Mouse (Mus musculus) intestine, embryonic 16.5 days (tissue): Measurements from ENCODE around the gene Txndc17. TPM values are rescaled to one million over a fixed set of nuclear protein-coding genes. Genes with fewer than 3 reads are reported as not detected.
A peak's percentile ranks its signal among the peaks of the same experiment; 100 is the strongest.

Experiments used
- ATAC-seq: fragments of 200-750 bp; cut with Nextera tagmentation; 2 replicates; pipeline ENCODE4 v1.8.0; 2017; ENCODE audit warnings: moderate TSS enrichment, moderate library complexity
- H3K27ac ChIP-seq: fragments of 300-500 bp; sonication (generic); 2 replicates; pipeline ENCODE4 v1.5.1; 2014; ENCODE audit warnings: mild to moderate bottlenecking, low read length
- H3K27me3 ChIP-seq: fragments of 300-500 bp; sonication (generic); replicated peaks from 2 replicates; pipeline ENCODE4 v1.6.1; 2014; ENCODE audit warnings: low read length, control low read depth, mixed read lengths; ENCODE audit not compliant: control insufficient read depth, insufficient read depth
- H3K36me3 ChIP-seq: fragments of 300-500 bp; sonication (generic); 2 replicates; pipeline ENCODE4 v1.6.1; 2014; ENCODE audit warnings: low read length, control low read depth; ENCODE audit not compliant: control insufficient read depth, insufficient read depth
- H3K4me1 ChIP-seq: fragments of 300-500 bp; sonication (generic); 2 replicates; pipeline ENCODE4 v1.6.1; 2014; ENCODE audit warnings: low read length, control low read depth, mixed read lengths; ENCODE audit not compliant: control insufficient read depth, insufficient read depth
- H3K4me2 ChIP-seq: fragments of 300-500 bp; sonication (generic); 2 replicates; pipeline ENCODE4 v1.6.1; 2014; ENCODE audit warnings: low read depth, low read length, control low read depth
- H3K4me3 ChIP-seq: fragments of 300-500 bp; sonication (generic); 2 replicates; pipeline ENCODE4 v1.5.1; 2014; ENCODE audit warnings: mild to moderate bottlenecking, low read length
- H3K9ac ChIP-seq: fragments of 300-500 bp; sonication (generic); 2 replicates; pipeline ENCODE4 v1.6.1; 2014; ENCODE audit warnings: low read depth, low read length
- H3K9me3 ChIP-seq: fragments of 300-500 bp; sonication (generic); 2 replicates; pipeline ENCODE4 v1.6.1; 2016; ENCODE audit warnings: low read length, control low read depth; ENCODE audit not compliant: control insufficient read depth
- WGBS: fragments of 180-500 bp; shearing (Covaris S2); extraction: QIAGEN DNeasy Blood & Tissue Kit; methylation state at CpG from one replicate; pipeline ENCODE4 v1.1.7; 2014; 5-methylcytosine and 5-hydroxymethylcytosine counted together
- polyA plus RNA-seq: library from polyadenylated mRNA; unstranded; fragments of >200 nt; fragmentation: Nextera tagmentation; extraction: Ambion mirVana; gene quantifications from 2 replicates; pipeline ENCODE4 v1.2.1, GENCODE M21; 2015

The Txndc17 gene
- polyA plus RNA-seq, 1 experiment from 2014 or later, result 423 TPM

DNA sequence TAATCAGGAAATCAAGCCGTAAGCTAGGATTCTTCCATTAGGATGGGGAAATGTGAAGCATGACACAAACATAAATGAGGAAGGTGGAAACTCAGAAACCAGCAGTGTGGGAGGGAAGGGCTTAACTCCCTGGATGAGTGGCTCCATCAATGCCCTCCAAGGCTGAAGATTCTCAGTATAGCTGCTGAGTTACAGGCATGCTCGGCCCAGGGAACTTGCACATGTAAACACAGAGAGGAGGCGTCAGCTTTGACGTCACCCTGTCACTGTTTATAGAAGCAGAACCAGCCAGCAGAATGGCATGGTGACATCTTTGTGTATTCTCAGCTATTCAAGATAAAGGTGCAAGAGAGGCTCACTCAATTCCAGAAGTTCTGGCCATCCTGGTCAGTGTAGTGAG lies 23.1 kb upstream of the Txndc17 start:
- Histone ChIP-seq H3K4me3 (no peak overlapping the region), H3K27me3 (no peaks in the 10 kb centered on the region)

GRCm38 (mm10) chr11:72190857-72191256 lies 16.5 kb upstream of the Txndc17 start:
- H3K36me3 ChIP-seq, result 0 out of 2 replicates have a peak, but pooled peaks cover 8% of the 10 kb centered on the region
- H3K4me2 ChIP-seq, result no peak overlapping the region
- 84% methylated on average over 1 of the region's 1 CpGs for WGBS
- H3K9me3 ChIP-seq, result no peaks in the 10 kb centered on the region
- no peak for ATAC-seq
- H3K9ac ChIP-seq, result no peak overlapping the region
- H3K4me3 ChIP-seq, result no peak overlapping the region
- H3K27me3 ChIP-seq, result no peaks in the 10 kb centered on the region
- no peaks in the 10 kb centered on the region for H3K4me1 ChIP-seq
- no peak overlapping the region for H3K27ac ChIP-seq

More for the DNA sequence above, 23.1 kb upstream of the Txndc17 start:
- Histone ChIP-seq H3K27ac (no peak overlapping the region), H3K4me2 (no peak overlapping the region), H3K4me1 (no peaks in the 10 kb centered on the region), H3K9ac (no peak overlapping the region), H3K36me3 (0 out of 2 replicates have a peak, but pooled peaks cover 4% of the 10 kb centered on the region), H3K9me3 (no peaks in the 10 kb centered on the region)
- 68% methylated on average over 4 of the region's 4 CpGs for WGBS
- no peak for ATAC-seq

GRCm38 (mm10) chr11:72194259-72194658 lies 13.1 kb upstream of the Txndc17 start:
- Histone ChIP-seq H3K27me3 (no peaks in the 10 kb centered on the region), H3K9ac (no peak overlapping the region)

DNA sequence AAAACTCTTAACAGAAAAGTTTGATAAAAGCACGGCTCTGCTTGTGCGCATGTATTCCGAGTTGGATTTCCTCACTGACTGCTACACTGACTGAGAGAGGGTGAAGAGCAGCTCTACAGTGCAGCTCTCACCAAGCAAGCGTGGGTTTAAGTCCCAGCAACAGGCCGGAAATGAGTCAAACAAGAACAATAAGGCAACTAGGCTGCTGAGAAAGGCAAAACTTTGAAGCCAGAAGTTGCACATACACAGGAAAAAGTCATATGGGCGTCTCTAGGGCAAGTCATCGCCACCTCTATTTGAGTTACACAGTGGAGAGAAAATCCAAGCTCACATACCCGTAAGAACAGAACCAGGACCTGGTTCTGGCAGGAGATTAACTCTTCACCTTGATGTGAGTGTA lies 10.8 kb upstream of the Txndc17 start:
- no peak for ATAC-seq
- H3K27ac ChIP-seq, result 0 out of 2 replicates have a peak overlapping the region, but pooled peaks have one; percentile 3
- WGBS, result 86% methylated on average over 8 of the region's 8 CpGs
- H3K4me3 ChIP-seq, result no peak overlapping the region
- H3K9me3 ChIP-seq, result no peaks in the 10 kb centered on the region
- H3K4me1 ChIP-seq, result no peaks in the 10 kb centered on the region
- no peak overlapping the region for H3K4me2 ChIP-seq
- H3K36me3 ChIP-seq, result 0 out of 2 replicates have a peak, but pooled peaks cover 6% of the 10 kb centered on the region
- no peak overlapping the region for H3K9ac ChIP-seq
- H3K27me3 ChIP-seq, result no peaks in the 10 kb centered on the region

More at GRCm38 (mm10) chr11:72194259-72194658, 13.1 kb upstream of the Txndc17 start:
- no peaks in the 10 kb centered on the region for H3K9me3 ChIP-seq
- WGBS, result 85% methylated on average over 2 of the region's 2 CpGs
- no peak overlapping the region for H3K27ac ChIP-seq
- 0 out of 2 replicates have a peak, but pooled peaks cover 8% of the 10 kb centered on the region for H3K36me3 ChIP-seq
- ATAC-seq, result no peak
- H3K4me3 ChIP-seq, result no peak overlapping the region
- no peaks in the 10 kb centered on the region for H3K4me1 ChIP-seq
- H3K4me2 ChIP-seq, result no peak overlapping the region

GRCm38 (mm10) chr11:72203440-72203839 lies 3.9 kb upstream of the Txndc17 start:
- Histone ChIP-seq H3K4me3 (no peak overlapping the region), H3K9ac (no peak overlapping the region), H3K4me1 (peaks cover 12% of the 10 kb centered on the region), H3K4me2 (no peak overlapping the region), H3K27me3 (no peaks in the 10 kb centered on the region), H3K27ac (no peak overlapping the region), H3K9me3 (no peaks in the 10 kb centered on the region), H3K36me3 (no peaks in the 10 kb centered on the region)
- no peak for ATAC-seq
- WGBS, result 77% methylated on average over 1 of the region's 1 CpGs

DNA sequence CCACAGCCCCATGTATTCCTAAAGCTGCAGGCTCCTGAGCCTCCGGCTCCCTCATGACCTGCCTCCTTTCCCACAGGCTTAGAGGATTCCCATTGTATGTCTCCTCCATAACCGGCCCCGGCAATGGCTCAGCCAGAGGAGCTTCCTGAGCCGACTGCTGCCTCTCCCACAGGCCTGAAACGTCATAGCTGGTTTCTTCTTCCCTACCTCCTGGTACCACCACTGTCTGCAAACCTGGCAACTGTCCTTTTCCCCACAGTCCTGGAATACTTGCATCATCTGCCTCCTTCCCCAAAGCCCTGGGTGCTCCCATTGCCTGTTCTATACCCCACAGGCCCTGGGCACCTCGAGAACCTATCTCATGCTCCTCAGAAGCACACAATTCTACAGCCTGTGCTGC lies 2.1 kb upstream of the Txndc17 start:
- Histone ChIP-seq H3K4me2 (no peak overlapping the region; the same call in 1 of the 2 replicates), H3K27me3 (no peaks in the 10 kb centered on the region), H3K27ac (no peak overlapping the region), H3K4me1 (peaks cover 12% of the 10 kb centered on the region), H3K9ac (0 out of 2 replicates have a peak overlapping the region, but pooled peaks have one; percentile 78), H3K36me3 (0 out of 2 replicates have a peak, but pooled peaks cover under 1% of the 10 kb centered on the region), H3K4me3 (no peak overlapping the region), H3K9me3 (no peaks in the 10 kb centered on the region)
- ATAC-seq, result no peak
- 82% methylated on average over 6 of the region's 6 CpGs for WGBS

DNA sequence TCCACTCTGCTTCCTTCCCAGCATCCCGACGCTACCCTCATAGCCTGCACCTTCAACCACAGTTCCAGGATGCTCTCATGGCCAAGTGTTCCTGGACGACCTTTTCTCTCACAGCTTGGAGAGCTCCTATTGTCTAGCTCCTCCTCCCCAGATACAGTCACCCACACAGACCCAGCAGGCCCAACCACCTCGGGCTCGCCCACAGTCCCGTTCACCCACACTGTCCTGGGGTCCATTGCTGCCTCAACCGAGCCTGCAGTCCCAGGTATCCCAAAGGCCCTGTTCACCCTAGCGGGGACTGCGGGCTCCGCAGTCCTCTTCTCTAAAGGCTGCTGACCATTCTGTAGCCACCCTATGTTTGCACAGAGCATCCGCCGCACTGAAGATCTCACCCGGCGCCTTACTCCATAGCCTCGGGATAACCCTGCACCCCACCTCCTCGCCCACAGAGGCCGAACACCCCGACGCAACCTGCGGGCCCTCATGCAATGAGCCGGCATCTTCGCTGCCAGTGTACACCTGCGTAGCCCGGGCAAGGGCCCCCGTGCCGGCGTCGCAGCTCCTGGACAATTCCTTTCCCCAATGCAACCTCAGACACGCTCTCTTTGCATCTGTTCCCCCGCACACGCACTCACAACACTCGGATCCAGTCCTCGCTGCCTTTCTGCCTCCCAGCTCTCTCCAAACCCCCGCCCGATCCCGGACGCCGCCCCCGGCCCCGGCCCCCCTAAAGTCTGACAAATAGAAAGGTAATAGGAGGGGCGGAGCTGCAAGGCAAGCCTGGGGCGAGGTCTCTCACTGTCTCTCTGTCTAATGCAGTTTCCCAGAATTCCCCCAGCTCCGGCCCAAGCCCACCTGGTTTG lies 775 bp upstream of the Txndc17 start, which contains the start of gene Gm43951:
Gene Gm43951, minus strand, starts transcription at position 500 of the 863 bp plus-strand sequence.
- Histone ChIP-seq H3K4me1 (peaks cover 12% of the 10 kb centered on the region), H3K27ac (peak within 1 kb of the TSS; percentile 71), H3K4me2 (peak within 1 kb of the TSS; percentile 93), H3K9ac (peak within 1 kb of the TSS; percentile 78), H3K4me3 (peak within 1 kb of the TSS; percentile 89), H3K36me3 (peaks cover 6% of the 10 kb centered on the region; the same call in 1 of the 2 replicates), H3K9me3 (no peaks in the 10 kb centered on the region), H3K27me3 (no peaks in the 10 kb centered on the region)
- under 1% methylated on average over 43 of the region's 43 CpGs for WGBS
- ATAC-seq, result peak; percentile 39

DNA sequence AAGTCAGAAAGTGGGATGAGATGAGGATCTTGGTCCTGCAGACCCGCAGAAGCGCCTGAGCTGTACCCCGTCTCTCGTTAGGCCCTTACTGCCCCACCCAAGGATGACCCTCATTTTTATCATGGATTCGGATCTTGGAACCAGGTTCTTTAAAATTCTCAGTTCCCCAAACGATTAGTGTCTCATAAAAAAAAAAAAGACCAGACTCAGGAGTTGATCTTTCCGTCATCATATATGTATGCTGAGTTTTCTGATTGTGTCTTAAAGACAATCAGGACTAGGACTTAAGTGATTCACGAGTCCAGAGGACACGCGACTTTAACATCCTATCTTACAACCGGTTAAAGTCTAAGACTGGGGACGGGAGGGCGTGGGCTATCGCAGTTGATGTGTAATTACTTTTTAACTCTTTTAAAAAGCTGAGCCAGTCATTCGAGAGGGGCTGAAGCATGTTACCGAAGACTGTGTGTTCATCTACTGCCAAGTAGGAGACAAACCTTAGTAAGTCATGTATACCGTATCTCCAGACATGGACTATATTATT lies 559 bp downstream of the Txndc17 start:
- peaks cover 12% of the 10 kb centered on the region for H3K4me1 ChIP-seq
- H3K27ac ChIP-seq, result peak overlapping the region; percentile 71
- H3K9me3 ChIP-seq, result no peaks in the 10 kb centered on the region
- peak overlapping the region; percentile 89 for H3K4me3 ChIP-seq
- H3K9ac ChIP-seq, result peak overlapping the region; percentile 78
- H3K27me3 ChIP-seq, result no peaks in the 10 kb centered on the region
- peak; percentile 27 for ATAC-seq
- H3K4me2 ChIP-seq, result peak overlapping the region; percentile 93
- 9% methylated on average over 17 of the region's 17 CpGs for WGBS
- H3K36me3 ChIP-seq, result peaks cover 9% of the 10 kb centered on the region; the same call in 1 of the 2 replicates
